Mouse (Mus musculus) neural tube, embryonic 12.5 days (tissue): Measurements from ENCODE around the gene Dqx1. TPM values are rescaled to one million over a fixed set of nuclear protein-coding genes. Genes with fewer than 3 reads are reported as not detected.

Experiments used
- ATAC-seq: fragments of 200-750 bp; cut with Nextera tagmentation; 2 replicates; pipeline ENCODE4 v1.8.0; 2017; ENCODE audit warnings: low read depth, mild to moderate bottlenecking, moderate TSS enrichment, moderate library complexity; ENCODE audit not compliant: low FRiP score
- H3K27ac ChIP-seq: fragments of 300-500 bp; sonication (generic); 2 replicates; pipeline ENCODE4 v1.5.1; 2016
- H3K27me3 ChIP-seq: fragments of 300-500 bp; sonication (generic); replicated peaks from 2 replicates; pipeline ENCODE4 v1.6.1; 2016; ENCODE audit warnings: mild to moderate bottlenecking
- H3K36me3 ChIP-seq: fragments of 300-500 bp; sonication (generic); 2 replicates; pipeline ENCODE4 v1.6.1; 2016; ENCODE audit warnings: mild to moderate bottlenecking
- H3K4me1 ChIP-seq: fragments of 300-500 bp; sonication (generic); 2 replicates; pipeline ENCODE4 v1.6.1; 2016
- H3K4me2 ChIP-seq: fragments of 300-500 bp; sonication (generic); replicated peaks from 2 replicates; pipeline ENCODE4 v1.6.1; 2016; ENCODE audit warnings: mild to moderate bottlenecking
- H3K4me3 ChIP-seq: fragments of 300-500 bp; sonication (generic); 2 replicates; pipeline ENCODE4 v1.5.1; 2016
- H3K9ac ChIP-seq: fragments of 300-500 bp; sonication (generic); 2 replicates; pipeline ENCODE4 v1.6.1; 2016; ENCODE audit warnings: mild to moderate bottlenecking
- H3K9me3 ChIP-seq: fragments of 300-500 bp; sonication (generic); 2 replicates; pipeline ENCODE4 v1.6.1; 2016; ENCODE audit warnings: mild to moderate bottlenecking
- WGBS: fragments of 180-500 bp; shearing (Covaris S2); methylation state at CpG from one replicate; pipeline ENCODE4 v1.1.7; 2016; 5-methylcytosine and 5-hydroxymethylcytosine counted together
- polyA plus RNA-seq: library from polyadenylated mRNA; unstranded; fragments of >200 nt; fragmentation: Nextera tagmentation; extraction: Ambion mirVana; gene quantifications from 2 replicates; pipeline ENCODE4 v1.2.1, GENCODE M21; 2016

Gene Dqx1
- polyA plus RNA-seq, 1 experiment from 2014 or later = 2.1 TPM

DNA sequence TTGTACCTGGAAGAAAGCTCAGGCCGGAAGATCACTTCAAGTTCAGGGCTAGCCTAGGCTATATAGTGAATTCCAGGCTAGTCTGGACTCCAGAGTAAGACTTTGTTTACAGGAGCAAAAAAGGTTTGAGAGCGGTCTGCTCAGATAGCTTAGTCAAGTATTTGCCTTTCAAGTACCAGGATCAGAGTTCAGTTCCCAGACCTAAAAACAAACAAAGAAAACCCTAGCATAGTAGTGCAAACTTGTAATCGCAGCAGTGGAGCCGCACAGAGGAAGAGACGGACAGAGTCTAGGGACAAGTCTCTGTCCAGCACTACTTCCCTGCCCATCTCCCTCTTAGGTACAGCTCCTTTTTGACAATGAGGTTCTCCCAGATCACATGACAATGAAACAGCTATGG lies 22.6 kb downstream of the Dqx1 start:
- H3K9ac ChIP-seq = no peak overlapping the region
- WGBS = 96% methylated on average over 5 of the region's 5 CpGs
- no peak overlapping the region for H3K4me3 ChIP-seq
- no peak for ATAC-seq
- H3K27me3 ChIP-seq = peaks cover 43% of the 10 kb centered on the region
- H3K4me2 ChIP-seq = no peak overlapping the region
- H3K36me3 ChIP-seq = peaks cover 12% of the 10 kb centered on the region
- no peaks in the 10 kb centered on the region for H3K9me3 ChIP-seq
- peaks cover 22% of the 10 kb centered on the region for H3K4me1 ChIP-seq
- no peak overlapping the region for H3K27ac ChIP-seq

GRCm38 (mm10) chr6:83083497-83083896 lies 25.9 kb downstream of the Dqx1 start:
- no peak overlapping the region; the same call in 1 of the 2 replicates for H3K4me2 ChIP-seq
- no peaks in the 10 kb centered on the region for H3K9me3 ChIP-seq
- peaks cover 29% of the 10 kb centered on the region for H3K4me1 ChIP-seq
- no peak overlapping the region for H3K9ac ChIP-seq
- ATAC-seq = no peak
- no peak overlapping the region for H3K4me3 ChIP-seq
- 8% methylated on average over 5 of the region's 5 CpGs for WGBS
- H3K36me3 ChIP-seq = peaks cover 12% of the 10 kb centered on the region
- peaks cover 66% of the 10 kb centered on the region for H3K27me3 ChIP-seq
- no peak overlapping the region for H3K27ac ChIP-seq

DNA sequence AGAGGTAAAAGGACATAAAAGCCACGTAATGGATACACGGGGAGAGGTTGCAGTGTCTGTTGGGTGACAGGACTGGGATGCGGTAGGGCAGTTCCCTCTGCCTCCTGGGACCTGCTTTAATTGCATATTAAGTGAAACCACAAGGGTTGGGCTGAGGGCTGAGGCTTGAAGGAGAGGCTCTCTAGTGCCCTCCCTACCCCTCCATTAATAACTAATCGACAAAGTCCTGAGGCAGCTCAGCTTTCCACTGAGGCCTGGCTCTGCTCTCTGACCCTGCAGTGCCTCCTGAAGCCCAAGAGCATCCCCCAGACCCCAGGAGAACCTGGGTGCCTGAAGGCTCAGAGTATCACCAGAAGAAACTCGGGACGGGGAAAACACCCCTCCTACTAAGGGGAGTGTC lies 26.8 kb downstream of the Dqx1 start:
- Histone ChIP-seq H3K4me2 (no peak overlapping the region), H3K27ac (no peak overlapping the region), H3K9ac (no peak overlapping the region), H3K9me3 (no peaks in the 10 kb centered on the region), H3K27me3 (peaks cover 72% of the 10 kb centered on the region), H3K4me1 (peaks cover 22% of the 10 kb centered on the region), H3K4me3 (no peak overlapping the region), H3K36me3 (peaks cover 12% of the 10 kb centered on the region)
- WGBS = 7% methylated on average over 6 of the region's 6 CpGs
- ATAC-seq = no peak

- H3K27me3 ChIP-seq = peaks cover 85% of the 10 kb centered on the region
- peak within 1 kb of the TSS; percentile 45 for H3K4me2 ChIP-seq
- H3K9me3 ChIP-seq = no peaks in the 10 kb centered on the region
- 0 out of 2 replicates have a peak within 1 kb of the TSS, but pooled peaks have one; percentile 17 for H3K9ac ChIP-seq
- ATAC-seq = no peak
- H3K27ac ChIP-seq = no peak within 1 kb of the TSS
- WGBS = 3% methylated on average over 42 of the region's 42 CpGs
- H3K36me3 ChIP-seq = peaks cover 4% of the 10 kb centered on the region
- H3K4me3 ChIP-seq = no peak within 1 kb of the TSS
- peaks cover 16% of the 10 kb centered on the region for H3K4me1 ChIP-seq
Measured at GRCm38 (mm10) chr6:83086121-83087035, 28.7 kb downstream of the Dqx1 start, which contains the start of gene Lbx2. Gene Lbx2, plus strand, starts transcription at chr6:83086367.

GRCm38 (mm10) chr6:83087205-83087925 lies 29.7 kb downstream of the Dqx1 start:
- H3K36me3 ChIP-seq = no peaks in the 10 kb centered on the region; the same call in 1 of the 2 replicates
- H3K27me3 ChIP-seq = peaks cover 80% of the 10 kb centered on the region
- WGBS = 2% methylated on average over 47 of the region's 47 CpGs
- peak overlapping the region; percentile 45 for H3K4me2 ChIP-seq
- ATAC-seq = no peak
- H3K9ac ChIP-seq = no peak overlapping the region
- peaks cover 16% of the 10 kb centered on the region for H3K4me1 ChIP-seq
- H3K27ac ChIP-seq = no peak overlapping the region
- no peaks in the 10 kb centered on the region for H3K9me3 ChIP-seq
- H3K4me3 ChIP-seq = peak overlapping the region; percentile 16

DNA sequence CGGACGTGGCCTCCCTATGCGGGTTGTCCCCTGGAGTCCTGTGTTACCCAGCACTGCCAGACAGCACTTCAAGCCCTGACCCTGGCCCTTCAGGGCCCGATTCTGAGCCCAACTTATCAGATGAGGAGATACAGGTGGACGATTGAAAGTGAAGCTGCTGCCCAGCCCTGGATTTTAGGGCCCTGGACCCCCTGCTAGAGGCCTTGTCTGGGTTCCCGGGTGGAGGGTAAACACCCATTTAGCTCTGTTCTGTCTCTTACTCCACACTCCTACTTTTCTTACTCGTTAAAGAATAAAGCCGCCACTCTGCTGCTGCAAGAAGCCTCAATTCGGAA lies 30.2 kb downstream of the Dqx1 start:
- Histone ChIP-seq H3K27ac (no peak overlapping the region), H3K27me3 (peaks cover 75% of the 10 kb centered on the region), H3K9me3 (no peaks in the 10 kb centered on the region), H3K9ac (no peak overlapping the region), H3K4me2 (peak overlapping the region; percentile 45), H3K4me3 (0 out of 2 replicates have a peak overlapping the region, but pooled peaks have one; percentile 16), H3K36me3 (no peaks in the 10 kb centered on the region), H3K4me1 (peaks cover 16% of the 10 kb centered on the region)
- no peak for ATAC-seq
- WGBS = 6% methylated on average over 9 of the region's 9 CpGs

DNA sequence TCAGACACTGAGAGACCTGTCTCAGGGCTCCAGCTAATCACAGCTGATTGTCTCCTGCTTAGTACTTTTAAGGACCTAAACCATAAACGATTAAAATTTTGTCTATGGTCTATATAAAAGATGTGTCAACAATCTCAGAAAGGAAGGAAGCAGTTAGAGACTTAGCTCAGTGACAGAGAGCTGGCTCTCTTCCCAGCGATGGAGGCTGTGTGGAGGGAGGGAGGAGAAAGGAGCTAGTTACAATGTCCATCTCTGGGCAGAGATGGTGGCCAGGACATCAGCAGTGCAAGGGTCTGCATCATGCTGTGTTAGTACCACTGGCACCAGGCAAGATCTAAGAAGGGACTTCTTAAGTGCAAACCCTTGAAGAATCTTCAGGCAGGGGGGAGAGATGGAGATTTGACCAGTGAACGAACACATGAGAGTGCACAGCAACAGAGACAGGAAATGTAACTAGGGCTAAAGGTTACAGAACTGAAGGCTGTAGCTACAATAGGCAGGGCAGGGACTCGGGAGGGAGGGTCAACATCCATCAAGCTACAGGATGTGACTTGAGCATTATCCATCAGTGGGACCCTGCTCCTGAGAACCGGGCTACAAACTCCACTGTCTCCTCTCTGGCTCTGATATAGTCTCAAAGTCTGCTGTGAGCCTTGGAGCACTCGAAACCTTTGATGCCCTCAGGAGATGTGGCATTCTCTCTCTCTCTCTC lies 34.9 kb downstream of the Dqx1 start:
- H3K9ac ChIP-seq = no peak overlapping the region
- peaks cover 2% of the 10 kb centered on the region for H3K4me1 ChIP-seq
- no peak overlapping the region for H3K4me2 ChIP-seq
- H3K36me3 ChIP-seq = no peaks in the 10 kb centered on the region
- 39% methylated on average over 6 of the region's 6 CpGs for WGBS
- no peak overlapping the region for H3K4me3 ChIP-seq
- no peak for ATAC-seq
- no peak overlapping the region for H3K27ac ChIP-seq
- H3K27me3 ChIP-seq = peaks cover 29% of the 10 kb centered on the region
- no peaks in the 10 kb centered on the region for H3K9me3 ChIP-seq

DNA sequence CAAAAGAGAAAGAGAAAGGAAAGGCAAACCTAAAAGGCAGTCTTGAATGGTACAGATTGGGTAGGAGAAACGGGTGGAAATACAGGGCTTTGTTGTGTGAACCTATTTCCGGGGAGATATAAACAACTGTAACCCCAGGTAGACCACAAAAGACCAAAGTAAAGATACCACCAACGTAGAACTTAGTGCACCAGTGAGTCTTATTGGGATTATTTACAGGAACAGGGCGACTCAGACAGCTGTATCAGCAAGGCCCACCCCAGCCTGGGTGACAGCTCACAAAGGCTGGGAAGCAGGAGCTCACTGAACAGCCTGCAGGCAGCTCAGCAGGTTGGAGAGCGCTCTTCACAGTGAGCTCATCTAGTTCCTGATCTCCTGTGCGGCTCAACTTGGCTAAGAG lies 38.3 kb downstream of the Dqx1 start:
- H3K27me3 ChIP-seq = peaks cover 2% of the 10 kb centered on the region; the same call in 1 of the 2 replicates
- no peak overlapping the region for H3K27ac ChIP-seq
- no peak overlapping the region for H3K4me2 ChIP-seq
- no peak overlapping the region for H3K9ac ChIP-seq
- no peaks in the 10 kb centered on the region for H3K9me3 ChIP-seq
- no peaks in the 10 kb centered on the region for H3K4me1 ChIP-seq
- no peak for ATAC-seq
- WGBS = 54% methylated on average over 6 of the region's 6 CpGs
- no peaks in the 10 kb centered on the region for H3K36me3 ChIP-seq
- H3K4me3 ChIP-seq = no peak overlapping the region

DNA sequence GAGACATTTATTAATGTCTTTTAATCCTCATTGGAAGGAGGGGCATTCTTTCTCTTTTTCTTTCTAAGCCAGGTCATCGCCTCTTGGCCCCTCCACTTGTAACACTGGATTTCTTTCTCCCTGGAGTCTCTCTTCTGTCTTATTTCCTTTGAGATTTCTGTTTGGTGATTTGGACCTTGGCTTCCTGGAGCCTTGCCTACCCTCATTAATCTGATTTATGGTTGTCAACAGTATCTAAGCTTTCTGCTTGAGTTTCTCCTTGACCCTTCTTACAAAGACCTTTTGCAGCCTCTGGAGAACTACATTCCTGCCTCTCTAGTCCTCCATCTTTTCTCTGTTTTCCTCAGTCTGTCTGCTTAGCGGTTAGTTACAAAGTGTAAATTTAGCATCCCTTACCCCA lies 40.8 kb downstream of the Dqx1 start:
- H3K36me3 ChIP-seq = no peaks in the 10 kb centered on the region
- WGBS = 69% methylated on average over 2 of the region's 2 CpGs
- no peaks in the 10 kb centered on the region for H3K9me3 ChIP-seq
- no peak overlapping the region for H3K4me3 ChIP-seq
- no peak overlapping the region for H3K9ac ChIP-seq
- peaks cover 16% of the 10 kb centered on the region for H3K4me1 ChIP-seq
- H3K27ac ChIP-seq = no peak overlapping the region
- peaks cover 3% of the 10 kb centered on the region; the same call in 1 of the 2 replicates for H3K27me3 ChIP-seq
- H3K4me2 ChIP-seq = no peak overlapping the region
- ATAC-seq = no peak

- Histone ChIP-seq H3K27ac (peak within 1 kb of the TSS; percentile 65; the same call in 1 of the 2 replicates), H3K9me3 (no peaks in the 10 kb centered on the region), H3K36me3 (peaks cover 3% of the 10 kb centered on the region; the same call in 1 of the 2 replicates), H3K4me2 (peak within 1 kb of the TSS; percentile 99), H3K4me1 (peaks cover 18% of the 10 kb centered on the region), H3K9ac (peak within 1 kb of the TSS; percentile 85), H3K4me3 (peak within 1 kb of the TSS; percentile 76), H3K27me3 (peaks cover 3% of the 10 kb centered on the region; the same call in 1 of the 2 replicates)
- ATAC-seq = peak; percentile 92
- WGBS = under 1% methylated on average over 25 of the region's 25 CpGs
Measured at GRCm38 (mm10) chr6:83101316-83101687, 43.7 kb downstream of the Dqx1 start, which contains the start of the genes Ccdc142 and Gm42688. Gene Ccdc142, plus strand, starts transcription at chr6:83101601. Gene Gm42688, plus strand, starts transcription at chr6:83101617.

GRCm38 (mm10) chr6:83101688-83102556 lies 44.3 kb downstream of the Dqx1 start:
- under 1% methylated on average over 74 of the region's 74 CpGs for WGBS
- no peaks in the 10 kb centered on the region for H3K9me3 ChIP-seq
- peak overlapping the region; percentile 65; the same call in 1 of the 2 replicates for H3K27ac ChIP-seq
- ATAC-seq = peak; percentile 79
- peaks cover 3% of the 10 kb centered on the region; the same call in 1 of the 2 replicates for H3K27me3 ChIP-seq
- peaks cover 3% of the 10 kb centered on the region; the same call in 1 of the 2 replicates for H3K36me3 ChIP-seq
- peak overlapping the region; percentile 85 for H3K9ac ChIP-seq
- peaks cover 18% of the 10 kb centered on the region for H3K4me1 ChIP-seq
- peak overlapping the region; percentile 76 for H3K4me3 ChIP-seq
- peak overlapping the region; percentile 99 for H3K4me2 ChIP-seq
